Mouse (Mus musculus) lung, adult 18-20 months (tissue): ENCODE measurements around the gene Setd7.
"Not testable (repeated sequence)": the region's sequence is repeated elsewhere in the genome, so short reads cannot be mapped to it uniquely, and the experiment has no call there.

ENCODE experiments used
- DNase-seq, 2 experiments: peaks; one replicate each; pipeline ENCODE4 v3.0.0; 2022; ENCODE audit warnings: mixed read lengths in 2 of 2

Setd7 gene

DNA sequence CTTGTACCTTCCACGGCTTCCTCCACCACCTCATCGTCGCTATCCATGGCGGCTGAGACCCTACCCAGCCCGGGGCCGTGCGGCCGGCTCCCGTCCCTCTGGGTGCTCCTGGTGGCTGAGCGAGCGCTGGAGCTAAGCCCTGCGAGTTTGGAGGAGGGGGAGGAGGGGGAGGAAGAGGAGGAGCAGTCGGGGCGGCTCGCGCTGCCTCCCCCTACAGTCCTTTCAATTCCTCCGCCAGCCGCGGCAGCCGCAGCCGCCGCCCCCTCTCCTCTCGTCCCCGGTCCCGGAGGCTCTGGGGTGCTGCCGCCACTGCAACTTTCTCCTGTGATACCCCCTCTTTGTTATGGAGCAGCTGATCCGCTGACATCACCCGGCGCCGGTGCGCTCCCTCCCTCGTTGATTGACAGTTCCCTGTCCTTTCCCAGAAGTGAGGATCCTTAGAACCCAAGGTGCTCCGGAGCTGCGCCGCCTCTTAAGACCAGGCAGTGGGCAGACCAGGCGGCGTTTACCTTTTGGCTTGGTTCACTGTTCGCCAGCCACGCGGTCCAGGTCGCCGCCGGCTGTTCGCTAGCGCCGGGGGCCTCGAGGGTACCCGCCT, at the start of gene Setd7:
Gene Setd7 (minus strand): TSS at position 369 of the 598 bp plus-strand sequence.
- peak; percentile 88 to 89 for DNase-seq

DNA sequence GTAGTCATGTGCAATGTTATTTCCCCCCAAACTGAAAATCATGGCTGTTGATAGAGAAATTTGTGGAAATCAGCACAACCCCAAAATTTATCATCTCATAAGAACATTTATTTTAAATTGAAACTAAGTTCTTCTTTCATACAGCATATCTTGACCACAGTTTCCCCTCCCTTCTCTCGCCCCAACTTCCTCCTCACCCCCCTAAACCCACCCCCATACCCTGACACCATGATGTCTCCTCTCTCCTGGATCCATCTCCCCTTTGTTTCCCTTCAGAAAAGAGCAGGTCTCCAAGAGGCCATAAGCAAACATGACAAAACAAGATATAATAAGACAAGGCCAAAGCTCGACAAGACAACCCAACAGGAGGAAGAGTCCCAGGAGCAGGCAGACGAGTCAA, 43.8 kb upstream of the Setd7 start:
- no peak for DNase-seq

DNA sequence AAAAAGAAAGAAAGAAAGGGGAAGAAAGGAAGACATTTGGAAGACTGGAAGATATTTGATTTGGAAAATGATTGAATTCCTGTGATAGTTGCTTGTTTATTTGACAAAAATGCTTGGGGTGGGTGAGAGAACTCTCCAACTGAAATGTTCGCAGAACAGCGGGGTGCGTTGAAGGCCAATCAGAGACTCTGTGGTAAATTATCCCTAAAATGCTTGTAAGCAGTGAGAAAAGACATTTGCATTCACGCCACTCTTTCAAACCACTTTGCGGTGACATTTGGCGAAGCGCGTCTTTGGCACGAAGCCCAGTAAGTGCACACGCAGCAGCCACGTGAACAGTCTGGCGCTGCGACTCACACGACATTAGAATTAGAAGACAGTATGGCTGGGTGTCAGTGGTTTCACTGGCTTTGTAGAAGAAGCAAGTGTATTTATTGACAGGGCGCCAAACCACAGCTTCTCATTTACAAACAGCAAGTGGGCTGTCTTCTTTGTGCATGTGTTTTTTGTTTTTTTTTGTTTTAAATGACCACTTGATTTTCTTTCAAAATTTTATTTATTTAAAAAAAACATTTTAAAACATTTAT, 43.1 kb upstream of the Setd7 start:
- no peak for DNase-seq

DNA sequence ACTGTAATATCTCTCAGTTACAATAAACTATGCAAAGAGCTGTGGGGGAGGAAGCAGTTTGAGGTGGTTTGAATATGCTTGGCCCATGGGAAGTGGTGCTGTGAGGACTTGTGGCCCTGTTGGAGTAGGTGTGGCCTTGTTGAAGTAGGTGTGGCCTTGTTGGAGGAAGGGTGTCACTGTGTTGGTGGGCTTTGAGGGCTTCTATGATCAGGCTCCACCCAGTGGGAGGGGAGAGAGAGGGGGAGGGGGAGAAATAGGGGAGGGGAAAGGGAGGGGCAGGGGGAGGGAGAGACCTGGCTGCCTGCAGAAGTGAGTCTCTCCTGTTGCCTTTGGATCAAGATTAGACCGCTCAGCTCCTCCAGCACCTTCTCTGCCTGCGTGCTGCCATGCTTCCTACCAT, 40.8 kb upstream of the Setd7 start:
- no peak for DNase-seq

DNA sequence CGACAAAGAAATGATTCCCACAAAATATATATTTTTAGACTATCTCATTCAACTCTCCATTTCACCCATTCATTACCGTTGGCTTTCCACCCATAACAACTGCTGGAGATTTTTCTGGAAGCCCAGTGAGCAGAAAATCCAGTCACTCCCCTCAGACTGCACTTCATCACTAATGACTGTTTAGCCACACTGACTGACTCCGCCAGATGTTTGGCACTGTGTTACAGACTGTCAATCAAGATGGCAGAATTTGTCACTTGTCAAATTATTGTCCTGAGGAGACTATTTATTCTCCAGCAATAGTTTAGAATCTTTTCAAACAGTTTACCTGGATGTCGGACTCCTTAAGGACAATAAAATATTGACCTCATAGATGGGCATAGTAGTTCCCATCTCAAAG, 40.0 kb upstream of the Setd7 start:
- no peak for DNase-seq

DNA sequence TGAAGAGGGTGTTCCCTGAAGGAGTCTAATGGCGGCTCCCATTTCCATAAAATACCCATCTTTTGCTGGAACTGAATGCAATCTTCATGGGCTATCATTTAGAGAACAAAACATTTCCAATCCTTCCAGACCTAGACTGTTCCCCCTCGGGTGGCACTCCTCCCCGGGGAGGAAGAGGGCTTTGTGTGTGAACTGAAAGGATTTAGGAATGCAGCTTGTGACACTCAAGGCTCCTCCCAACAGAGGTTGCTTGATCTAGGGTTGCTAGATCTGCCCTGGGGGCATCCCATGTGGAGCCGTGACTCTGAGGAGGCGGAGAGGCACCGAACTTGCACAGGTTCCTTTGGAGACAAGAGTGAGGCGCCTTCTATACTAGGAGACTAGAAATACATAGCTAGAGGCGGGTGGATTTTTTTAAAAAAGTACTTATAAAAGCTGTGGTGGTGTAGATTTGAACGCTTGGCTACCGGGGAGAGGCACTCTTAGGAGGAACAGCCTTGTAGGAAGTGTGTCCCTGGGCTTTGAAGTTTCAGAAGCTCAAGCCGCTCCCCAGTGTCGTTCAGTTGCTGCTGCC, 38.5 kb upstream of the Setd7 start:
- no peak for DNase-seq

DNA sequence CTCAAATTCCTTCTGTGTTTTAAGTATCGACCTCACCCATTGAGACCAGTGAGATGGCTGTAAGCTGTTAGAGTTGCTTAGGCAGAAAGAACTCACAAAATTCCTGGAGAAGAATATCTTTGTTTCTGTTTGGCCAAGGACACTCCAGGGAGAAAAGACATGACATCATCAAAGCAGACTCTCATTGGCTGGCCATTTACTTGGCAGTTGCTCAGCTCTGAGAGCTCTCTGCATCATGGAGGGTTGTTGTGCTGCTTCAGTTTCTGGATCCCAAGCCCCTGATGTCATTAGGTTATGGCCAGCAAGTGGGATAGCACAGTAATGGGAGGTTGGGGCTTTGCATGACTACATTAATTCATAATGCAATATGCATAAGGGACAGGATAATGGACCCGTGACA, 35.9 kb upstream of the Setd7 start:
- DNase-seq, result no peak

DNA sequence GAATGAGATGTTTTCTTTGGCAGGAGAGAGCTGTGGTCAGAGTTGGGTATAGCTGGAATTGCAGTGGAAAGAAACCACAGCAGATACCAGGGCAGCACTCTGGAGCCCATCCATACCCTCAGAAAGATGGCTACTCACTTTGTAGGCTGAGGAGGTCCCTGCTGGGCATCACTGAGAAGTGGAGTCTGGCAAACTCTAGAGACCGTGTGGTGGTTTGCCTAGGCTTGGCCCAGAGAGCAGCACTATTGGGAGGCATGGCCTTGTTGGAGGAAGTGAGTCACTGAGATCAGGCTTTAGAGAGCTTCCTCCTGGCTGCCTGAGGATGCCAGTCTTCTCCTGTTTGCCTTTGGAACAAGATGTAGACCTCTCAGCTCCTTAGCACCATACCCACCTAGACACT, 32.8 kb upstream of the Setd7 start:
- no peak for DNase-seq

DNA sequence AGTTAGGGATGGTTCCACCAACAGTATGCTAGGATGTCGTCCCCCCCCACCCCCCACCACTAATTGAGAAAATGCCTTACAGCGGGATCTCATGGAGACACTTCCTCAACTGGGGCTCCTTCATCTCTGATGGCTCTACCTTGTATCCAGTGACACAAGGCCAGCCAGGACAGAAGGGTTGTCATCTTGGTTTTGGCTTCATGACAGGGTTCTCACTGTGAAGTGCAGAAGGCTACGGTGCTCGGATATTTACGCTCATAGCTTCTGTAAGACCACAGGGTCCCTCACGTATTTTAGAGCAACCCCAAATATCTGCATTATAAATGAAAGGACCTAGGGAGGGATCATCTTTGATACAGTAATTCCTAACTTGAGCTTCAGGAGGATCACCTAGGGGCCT, 30.9 kb upstream of the Setd7 start:
- DNase-seq, result no peak

DNA sequence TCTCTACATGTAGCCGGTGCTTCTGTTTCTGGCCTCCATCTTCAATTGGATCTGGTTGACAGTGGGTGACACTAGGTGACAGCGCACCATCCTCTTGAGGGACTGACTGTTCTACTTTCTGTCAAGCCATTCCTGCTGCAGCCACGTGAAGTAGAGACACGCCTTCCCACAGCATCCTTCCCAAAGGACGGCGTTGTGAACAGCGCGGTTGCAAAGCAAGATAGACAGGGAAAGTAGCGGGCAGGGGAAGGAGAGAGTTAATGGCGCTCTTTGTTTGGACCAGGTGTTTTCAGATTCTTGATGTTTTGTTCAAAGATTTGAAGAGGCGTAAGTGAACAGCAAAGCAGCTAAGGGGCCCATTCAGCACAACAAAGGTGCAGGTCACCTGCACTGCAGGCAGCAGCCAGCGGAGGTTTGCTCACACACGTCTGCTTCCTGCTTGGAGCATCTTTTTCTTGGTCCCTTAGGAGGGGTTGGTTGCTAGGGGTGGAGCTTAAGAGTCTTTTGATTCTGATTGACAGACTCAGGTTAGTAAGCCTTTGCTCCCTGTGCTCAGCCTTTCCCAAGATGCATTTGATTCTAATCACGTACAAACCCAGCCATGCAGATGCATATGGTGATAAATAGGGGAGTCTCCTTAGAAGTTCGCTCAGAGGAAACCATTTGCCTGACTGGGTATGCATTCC, 29.7 kb upstream of the Setd7 start:
- DNase-seq, result no peak

DNA sequence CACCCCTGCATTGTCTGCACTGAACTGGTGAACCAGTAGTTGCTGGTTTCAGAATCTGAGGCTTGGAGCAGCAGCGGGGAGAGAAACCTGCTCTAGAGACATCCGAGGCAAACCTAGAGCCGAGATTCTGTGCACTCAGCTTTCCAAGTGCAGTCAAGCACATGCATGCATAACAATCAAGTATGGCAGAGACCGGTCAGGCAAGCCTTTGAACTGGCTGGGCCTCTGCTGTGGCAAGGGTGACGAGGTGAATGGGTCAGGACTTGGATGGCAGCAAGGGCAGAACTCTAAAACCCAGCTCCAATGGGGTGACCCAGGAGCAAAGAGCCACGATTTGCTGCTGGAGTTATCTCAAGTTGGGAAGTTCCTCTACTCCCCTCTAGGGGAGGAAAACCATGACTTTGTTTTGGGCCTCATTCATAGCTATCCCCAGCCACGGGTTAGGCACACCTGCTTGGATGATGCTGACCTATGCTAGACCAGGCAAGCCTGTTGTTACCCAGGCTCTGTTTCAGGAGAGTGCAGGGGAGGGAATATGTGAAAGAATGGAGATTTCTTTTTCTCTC, 27.1 kb upstream of the Setd7 start:
- no peak for DNase-seq

DNA sequence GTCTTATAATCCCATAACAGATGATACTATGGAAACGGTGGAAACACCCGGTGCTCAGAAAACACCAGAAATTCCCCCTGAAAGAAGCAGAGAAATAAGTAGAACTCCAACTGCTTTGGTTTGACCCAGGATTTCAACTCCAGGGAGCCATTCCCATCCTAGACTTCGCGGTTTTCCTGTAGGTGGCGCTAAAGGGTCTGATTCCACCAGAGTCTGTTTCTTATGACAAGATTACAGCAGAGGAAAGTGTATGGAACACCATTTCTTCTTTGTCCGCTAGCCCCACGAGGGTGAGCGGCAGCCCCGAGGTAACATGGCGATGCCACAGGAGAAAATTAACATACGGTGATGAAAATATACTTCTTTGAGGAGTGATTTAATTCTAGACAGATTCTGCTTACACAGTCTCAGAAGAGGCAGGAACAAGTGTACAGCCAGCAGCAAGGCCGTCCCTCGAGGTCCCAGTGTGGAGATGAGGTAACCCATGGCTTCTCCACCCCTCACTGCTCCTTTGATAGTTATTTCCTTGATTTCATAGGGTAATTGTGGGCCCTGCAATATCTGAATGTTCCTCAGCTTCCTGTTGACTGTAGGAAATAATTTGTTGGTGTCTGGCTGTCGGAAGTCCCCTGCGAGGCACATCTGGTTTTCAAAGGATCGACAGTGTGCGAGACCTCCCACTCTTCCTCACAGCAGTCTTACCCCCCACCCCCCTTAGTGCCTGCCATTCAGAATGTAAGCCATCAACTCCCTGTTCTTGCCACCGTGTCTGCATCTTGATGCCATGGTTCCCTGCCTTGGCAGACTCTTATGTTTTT, 23.1 kb upstream of the Setd7 start:
- peak; percentile 73 to 80 for DNase-seq

DNA sequence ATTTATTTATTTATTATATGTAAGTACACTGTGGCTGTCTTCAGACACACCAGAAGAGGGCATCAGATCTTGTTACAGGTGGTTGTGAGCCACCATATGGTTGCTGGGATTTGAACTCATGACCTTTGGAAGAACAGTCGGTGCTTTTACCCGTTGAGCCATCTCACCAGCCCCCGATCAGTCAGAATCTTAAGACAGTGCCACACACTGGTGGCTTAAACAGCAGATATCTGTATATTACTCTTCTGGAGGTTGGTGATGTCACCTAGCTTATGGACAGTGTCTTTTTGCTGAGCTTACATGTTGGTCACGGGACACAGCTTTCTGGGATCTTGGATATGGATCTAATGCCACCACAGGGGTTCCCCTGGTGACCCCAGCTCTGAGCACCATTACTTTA, 18.6 kb upstream of the Setd7 start:
- not testable (repeated sequence) for DNase-seq

DNA sequence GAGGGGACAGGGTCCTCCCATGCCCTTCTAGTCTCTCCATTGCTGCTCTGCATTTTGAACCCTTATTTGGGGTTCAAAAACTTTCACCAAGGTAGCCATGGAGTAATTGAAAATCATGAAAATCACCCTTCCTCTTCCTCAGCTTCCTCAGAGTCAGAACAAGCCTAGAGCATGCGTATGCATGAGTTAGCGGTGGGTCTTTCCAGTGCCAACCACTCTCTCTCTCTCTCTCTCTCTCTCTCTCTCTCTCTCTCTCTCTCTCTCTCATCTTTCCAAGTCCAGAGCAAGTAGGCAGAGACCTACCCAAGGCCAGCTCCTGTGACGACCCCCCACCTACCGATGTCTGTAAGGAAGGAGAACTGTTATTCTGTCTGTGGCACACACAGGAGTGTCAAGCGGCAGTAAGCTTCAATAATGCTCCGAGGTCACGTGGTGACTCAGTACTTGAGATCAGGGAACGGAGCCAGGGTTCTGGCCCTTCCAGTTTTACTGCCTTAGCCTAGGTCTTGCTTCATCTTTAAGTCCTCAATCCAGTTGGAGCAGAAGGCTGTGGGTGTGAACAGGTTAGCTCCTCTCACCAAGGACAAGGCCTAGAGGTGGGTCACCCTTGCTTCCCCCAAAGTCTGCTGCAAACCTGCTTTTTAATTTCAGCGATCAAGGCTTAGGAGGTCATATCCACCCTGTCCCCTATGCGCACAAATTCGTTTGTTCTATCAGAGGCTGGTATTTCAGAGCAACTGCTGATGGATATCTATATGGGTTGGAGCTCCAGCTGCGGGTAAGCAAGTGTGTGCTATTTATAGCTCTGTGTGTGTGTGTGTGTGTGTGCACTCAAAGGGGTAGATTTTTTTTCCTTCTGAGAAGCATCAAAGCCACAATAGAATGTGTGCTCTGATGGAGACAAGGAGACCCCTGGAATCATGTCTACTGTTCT, 17.4 kb upstream of the Setd7 start:
- peak; percentile 91 to 93 for DNase-seq

DNA sequence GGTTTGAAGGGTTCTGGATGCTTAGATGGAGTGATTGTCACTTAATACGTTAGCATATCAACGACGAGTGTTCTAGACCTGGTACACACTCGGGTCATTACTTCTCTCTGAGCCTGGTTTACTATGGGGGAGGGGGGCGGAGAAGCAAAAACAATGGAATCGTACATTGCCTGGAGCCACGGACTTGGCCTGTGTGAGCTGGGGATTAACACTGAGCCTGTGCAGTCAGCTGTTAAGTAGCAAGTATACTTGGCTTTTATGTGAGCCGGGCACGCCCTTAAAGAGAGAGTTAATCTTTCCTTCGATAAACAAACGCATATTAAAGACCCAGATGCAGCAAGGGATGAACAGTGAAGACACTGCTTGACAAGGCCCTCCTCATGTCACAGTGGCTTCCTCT, 16.7 kb upstream of the Setd7 start:
- no peak for DNase-seq

DNA sequence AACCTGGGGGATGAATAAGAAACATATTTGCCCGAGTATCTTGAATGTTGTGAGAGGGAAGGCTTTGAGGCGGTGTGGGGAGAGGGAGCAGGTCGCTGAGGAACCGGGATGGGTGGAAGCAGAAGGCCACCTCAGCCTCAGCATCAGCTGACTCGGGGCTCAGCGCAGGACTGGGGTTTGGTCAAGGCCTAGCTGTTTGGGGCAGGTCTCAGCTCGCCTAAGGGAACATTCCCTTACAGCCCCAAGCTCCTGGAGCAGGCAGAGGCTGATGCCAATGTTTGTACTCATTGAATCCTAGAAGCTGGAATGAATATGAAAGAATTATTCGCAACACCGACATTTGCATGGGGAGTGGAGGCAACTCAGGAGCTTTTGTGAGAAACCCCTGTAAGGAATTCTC, 13.2 kb upstream of the Setd7 start:
- DNase-seq, result no peak

DNA sequence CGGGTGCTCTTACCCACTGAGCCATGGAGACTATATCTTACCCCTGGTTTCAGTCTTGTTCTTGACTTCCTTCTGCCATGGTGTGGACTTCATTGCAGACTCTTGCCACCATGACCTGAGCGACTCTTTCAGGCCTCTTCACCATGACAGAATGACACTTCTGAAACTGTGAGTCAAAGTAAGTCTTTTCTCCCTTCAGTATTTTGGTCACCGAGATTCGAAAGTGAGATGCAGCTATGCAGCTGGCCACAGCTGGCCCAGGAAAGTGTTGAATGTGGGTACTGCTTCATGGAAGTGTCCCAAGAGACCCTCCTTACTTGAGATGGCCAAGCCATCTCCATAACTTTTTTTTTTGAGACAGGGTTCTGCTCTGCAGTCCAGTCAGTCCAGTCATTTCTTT, 9.5 kb upstream of the Setd7 start:
- no peak for DNase-seq

DNA sequence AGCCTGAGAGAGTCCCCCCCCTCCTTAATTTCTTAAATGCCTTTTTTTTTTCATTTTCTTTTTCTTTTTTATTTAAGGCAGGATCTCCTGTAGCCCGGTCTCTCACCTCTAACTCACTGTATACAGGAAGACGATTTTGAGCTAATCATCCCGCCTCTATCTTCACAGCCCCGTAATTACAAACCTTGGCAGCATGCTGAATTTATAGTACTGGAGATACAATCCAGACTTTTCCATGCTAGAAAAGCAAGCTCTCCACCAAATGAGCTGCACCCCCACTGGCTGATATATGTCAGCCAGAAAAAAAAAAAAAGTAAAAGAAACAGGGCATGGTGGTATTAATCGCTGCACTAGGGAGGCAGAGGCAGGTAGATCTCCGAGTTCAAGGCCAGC, 1.3 kb upstream of the Setd7 start:
- DNase-seq, result no peak

DNA sequence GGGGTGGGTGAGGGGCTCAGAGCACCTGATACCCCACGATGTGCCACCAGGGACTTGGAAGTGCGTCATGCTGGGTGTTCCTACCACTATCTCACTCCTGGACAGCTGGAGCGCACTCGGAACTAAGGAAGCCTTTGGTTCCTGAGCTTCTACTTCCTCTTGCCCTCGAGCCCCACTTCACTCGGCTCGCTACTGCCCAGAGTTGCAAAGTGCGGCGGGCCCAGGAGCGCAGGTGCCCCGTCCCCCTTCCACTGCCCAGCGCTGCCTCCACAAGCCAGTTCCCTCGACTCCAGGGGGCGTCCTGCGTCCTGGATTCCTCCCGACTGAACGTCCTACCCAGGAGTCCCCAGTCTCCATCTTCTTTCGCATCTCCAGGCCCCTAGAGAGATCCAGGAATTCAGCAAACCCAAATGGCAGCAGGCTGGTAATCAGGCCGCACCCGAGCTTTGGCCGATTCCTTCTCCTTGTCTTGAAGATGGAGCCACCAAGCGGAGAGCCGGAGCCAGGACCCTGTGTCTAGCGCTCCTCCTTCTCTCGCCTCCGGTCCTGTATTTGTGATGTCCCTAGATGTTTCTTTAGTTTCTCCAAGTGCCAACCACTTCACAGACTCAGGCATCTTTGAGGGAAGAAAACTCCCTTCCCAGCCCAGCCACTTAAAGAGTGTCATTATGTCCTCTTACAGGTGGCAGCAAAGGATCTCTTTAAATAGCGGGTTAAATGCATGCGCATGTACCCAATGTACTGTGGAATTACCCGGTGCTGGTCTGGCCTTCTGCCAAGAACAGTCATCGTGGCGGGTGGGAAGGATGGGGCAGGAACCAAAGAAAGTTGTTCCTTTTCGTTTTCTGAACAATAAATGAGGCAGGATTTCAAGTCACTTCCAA, 672 bp upstream of the Setd7 start:
- peak; percentile 70 to 72 for DNase-seq

DNA sequence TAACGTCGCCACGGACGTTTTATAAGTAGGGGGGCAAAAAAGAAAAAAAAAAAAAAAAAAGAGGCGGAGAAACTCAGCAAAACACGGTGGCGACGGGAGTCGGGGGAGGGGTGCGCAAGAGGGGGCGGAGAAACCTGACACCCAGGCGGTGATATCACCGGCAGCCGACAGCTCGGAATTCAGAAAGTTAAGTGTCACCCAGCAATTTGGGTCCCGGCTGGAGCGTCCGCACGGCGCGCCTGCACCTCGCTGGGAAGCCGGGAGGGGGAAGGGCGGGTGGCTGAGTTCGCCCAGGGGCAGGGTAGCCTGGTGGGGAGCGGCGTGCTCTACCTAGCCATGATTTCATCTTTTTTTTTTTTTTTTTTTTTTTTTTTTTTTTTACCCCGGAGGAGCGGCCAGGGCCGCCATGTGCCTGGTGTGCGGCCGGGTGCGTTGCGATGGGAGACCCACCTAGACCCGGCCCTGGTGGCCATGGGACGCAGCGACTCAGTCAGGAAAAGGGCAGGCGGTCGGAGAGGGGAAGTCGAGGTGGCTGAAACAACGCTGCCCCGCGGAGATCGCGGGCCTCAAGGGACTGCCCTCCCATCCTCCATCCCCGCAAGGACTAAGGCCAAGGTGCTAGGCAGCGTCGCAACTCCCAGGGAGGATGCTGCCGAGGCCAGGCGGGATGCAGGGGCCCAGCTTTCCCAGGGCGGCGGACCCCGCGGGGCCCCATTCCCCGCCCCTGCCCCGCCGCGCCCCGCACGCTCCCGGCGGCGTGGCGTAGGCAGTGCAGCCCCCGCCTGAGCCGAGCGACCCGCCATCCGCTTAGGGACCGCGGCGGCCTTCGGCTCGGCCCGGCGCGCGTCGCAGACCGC, 857 bp downstream of the Setd7 start:
- DNase-seq, result peak; percentile 91 to 92
